Mouse (Mus musculus) heart, embryonic 12.5 days (tissue): ENCODE data around the gene Eepd1. TPM values are rescaled to one million over a fixed set of nuclear protein-coding genes. Genes with fewer than 3 reads are reported as not detected.
A peak's percentile ranks its signal among the peaks of the same experiment; 100 is the strongest.

Source experiments
- ATAC-seq: fragments of 200-750 bp; cut with Nextera tagmentation; 2 replicates; pipeline ENCODE4 v1.8.0; 2017; ENCODE audit warnings: moderate TSS enrichment, moderate library complexity; ENCODE audit not compliant: insufficient number of reproducible peaks, low FRiP score
- H3K27ac ChIP-seq: fragments of 300-500 bp; sonication (generic); 2 replicates; pipeline ENCODE4 v1.5.1; 2016; ENCODE audit warnings: mild to moderate bottlenecking, moderate library complexity; ENCODE audit not compliant: poor library complexity, severe bottlenecking
- H3K27me3 ChIP-seq: fragments of 300-500 bp; sonication (generic); replicated peaks from 2 replicates; pipeline ENCODE4 v1.6.1; 2016; ENCODE audit warnings: mild to moderate bottlenecking, moderate library complexity
- H3K36me3 ChIP-seq: fragments of 300-500 bp; sonication (generic); 2 replicates; pipeline ENCODE4 v1.6.1; 2016; ENCODE audit warnings: mild to moderate bottlenecking, moderate library complexity
- H3K4me1 ChIP-seq: fragments of 300-500 bp; sonication (generic); replicated peaks from 2 replicates; pipeline ENCODE4 v1.6.1; 2016; ENCODE audit warnings: mild to moderate bottlenecking
- H3K4me2 ChIP-seq: fragments of 300-500 bp; sonication (generic); 2 replicates; pipeline ENCODE4 v1.6.1; 2016; ENCODE audit warnings: mild to moderate bottlenecking, moderate library complexity
- H3K4me3 ChIP-seq: fragments of 300-500 bp; sonication (generic); 2 replicates; pipeline ENCODE4 v1.5.1; 2016; ENCODE audit warnings: mild to moderate bottlenecking
- H3K9ac ChIP-seq: fragments of 300-500 bp; sonication (generic); 2 replicates; pipeline ENCODE4 v1.6.1; 2016; ENCODE audit warnings: mild to moderate bottlenecking, moderate library complexity
- H3K9me3 ChIP-seq: fragments of 300-500 bp; sonication (generic); replicated peaks from 2 replicates; pipeline ENCODE4 v1.6.1; 2016; ENCODE audit warnings: mild to moderate bottlenecking, moderate library complexity
- WGBS: fragments of 180-500 bp; shearing (Covaris S2); methylation state at CpG from one replicate; pipeline ENCODE4 v1.1.7; 2016; 5-methylcytosine and 5-hydroxymethylcytosine counted together
- polyA plus RNA-seq: library from polyadenylated mRNA; unstranded; fragments of >200 nt; fragmentation: Nextera tagmentation; extraction: Ambion mirVana; gene quantifications from 2 replicates; pipeline ENCODE4 v1.2.1, GENCODE M21; 2016

Eepd1 gene
- polyA plus RNA-seq, 1 experiment from 2014 or later = 26.3 TPM

- Histone ChIP-seq H3K9ac (no peak overlapping the region), H3K27me3 (no peaks in the 10 kb centered on the region), H3K36me3 (no peaks in the 10 kb centered on the region), H3K4me3 (no peak overlapping the region), H3K27ac (no peak overlapping the region; the same call in 1 of the 2 replicates), H3K9me3 (no peaks in the 10 kb centered on the region), H3K4me1 (peaks cover 39% of the 10 kb centered on the region), H3K4me2 (no peak overlapping the region)
- no peak for ATAC-seq
- 68% methylated on average over 7 of the region's 7 CpGs for WGBS
These were observed 97.6 kb downstream of the Eepd1 start for GRCm38 (mm10) chr9:25578674-25579596.

- no peak for ATAC-seq
- Histone ChIP-seq H3K9me3 (no peaks in the 10 kb centered on the region), H3K4me2 (no peak overlapping the region), H3K4me3 (no peak overlapping the region), H3K27ac (no peak overlapping the region), H3K9ac (no peak overlapping the region), H3K36me3 (peaks cover 5% of the 10 kb centered on the region; the same call in 1 of the 2 replicates), H3K4me1 (peaks cover 33% of the 10 kb centered on the region), H3K27me3 (no peaks in the 10 kb centered on the region)
- WGBS = 87% methylated on average over 2 of the region's 2 CpGs
These were observed 102.3 kb downstream of the Eepd1 start for GRCm38 (mm10) chr9:25583621-25584020.

GRCm38 (mm10) chr9:25585614-25586013, 104.3 kb downstream of the Eepd1 start:
- 40% methylated on average over 1 of the region's 1 CpGs for WGBS
- Histone ChIP-seq H3K27ac (no peak overlapping the region), H3K4me2 (no peak overlapping the region), H3K27me3 (no peaks in the 10 kb centered on the region), H3K36me3 (peaks cover 16% of the 10 kb centered on the region), H3K9me3 (no peaks in the 10 kb centered on the region), H3K9ac (no peak overlapping the region), H3K4me1 (peaks cover 16% of the 10 kb centered on the region), H3K4me3 (no peak overlapping the region)
- ATAC-seq = no peak

GRCm38 (mm10) chr9:25588581-25588980, 107.2 kb downstream of the Eepd1 start:
- no peaks in the 10 kb centered on the region for H3K9me3 ChIP-seq
- no peak overlapping the region for H3K4me3 ChIP-seq
- H3K9ac ChIP-seq = no peak overlapping the region
- no peak overlapping the region for H3K27ac ChIP-seq
- H3K4me2 ChIP-seq = no peak overlapping the region
- peaks cover 16% of the 10 kb centered on the region for H3K36me3 ChIP-seq
- ATAC-seq = no peak
- H3K27me3 ChIP-seq = no peaks in the 10 kb centered on the region
- peaks cover 28% of the 10 kb centered on the region for H3K4me1 ChIP-seq
- 62% methylated on average over 2 of the region's 2 CpGs for WGBS

GRCm38 (mm10) chr9:25590740-25591139, 109.4 kb downstream of the Eepd1 start:
- Histone ChIP-seq H3K27ac (no peak overlapping the region), H3K36me3 (peaks cover 22% of the 10 kb centered on the region), H3K4me1 (peaks cover 23% of the 10 kb centered on the region), H3K27me3 (no peaks in the 10 kb centered on the region), H3K4me3 (no peak overlapping the region), H3K9ac (no peak overlapping the region), H3K9me3 (no peaks in the 10 kb centered on the region), H3K4me2 (no peak overlapping the region)
- no peak for ATAC-seq
- 28% methylated on average over 4 of the region's 4 CpGs for WGBS

GRCm38 (mm10) chr9:25591390-25592354, 110.3 kb downstream of the Eepd1 start:
- 23% methylated on average over 15 of the region's 15 CpGs for WGBS
- H3K4me3 ChIP-seq = peak overlapping the region; percentile 11; the same call in 1 of the 2 replicates

GRCm38 (mm10) chr9:25592355-25592955, 111.1 kb downstream of the Eepd1 start:
- H3K9ac ChIP-seq = no peak overlapping the region
- H3K27ac ChIP-seq = no peak overlapping the region
- H3K4me2 ChIP-seq = no peak overlapping the region; the same call in 1 of the 2 replicates
- peaks cover 20% of the 10 kb centered on the region for H3K36me3 ChIP-seq
- H3K4me3 ChIP-seq = no peak overlapping the region
- WGBS = 28% methylated on average over 4 of the region's 4 CpGs
- H3K4me1 ChIP-seq = peaks cover 20% of the 10 kb centered on the region
- ATAC-seq = peak; percentile 47
- no peaks in the 10 kb centered on the region for H3K9me3 ChIP-seq
- H3K27me3 ChIP-seq = no peaks in the 10 kb centered on the region

More at GRCm38 (mm10) chr9:25591390-25592354, 110.3 kb downstream of the Eepd1 start:
- H3K27ac ChIP-seq = no peak overlapping the region
- peaks cover 20% of the 10 kb centered on the region for H3K4me1 ChIP-seq
- no peak overlapping the region for H3K9ac ChIP-seq
- peak; percentile 54 for ATAC-seq
- no peaks in the 10 kb centered on the region for H3K27me3 ChIP-seq
- no peaks in the 10 kb centered on the region for H3K9me3 ChIP-seq
- peak overlapping the region; percentile 58 for H3K4me2 ChIP-seq
- peaks cover 23% of the 10 kb centered on the region for H3K36me3 ChIP-seq

GRCm38 (mm10) chr9:25624744-25625143, 143.4 kb downstream of the Eepd1 start:
- no peaks in the 10 kb centered on the region for H3K9me3 ChIP-seq
- H3K4me3 ChIP-seq = no peak overlapping the region
- H3K4me1 ChIP-seq = no peaks in the 10 kb centered on the region
- WGBS = 65% methylated on average over 2 of the region's 2 CpGs
- no peaks in the 10 kb centered on the region for H3K27me3 ChIP-seq
- H3K9ac ChIP-seq = no peak overlapping the region
- no peaks in the 10 kb centered on the region for H3K36me3 ChIP-seq
- H3K4me2 ChIP-seq = no peak overlapping the region
- H3K27ac ChIP-seq = no peak overlapping the region
- no peak for ATAC-seq

- H3K9ac ChIP-seq = no peak overlapping the region
- H3K4me3 ChIP-seq = no peak overlapping the region
- H3K4me1 ChIP-seq = no peaks in the 10 kb centered on the region
- no peaks in the 10 kb centered on the region for H3K9me3 ChIP-seq
- no peak overlapping the region for H3K27ac ChIP-seq
- H3K36me3 ChIP-seq = no peaks in the 10 kb centered on the region
- 69% methylated on average over 5 of the region's 5 CpGs for WGBS
- H3K27me3 ChIP-seq = no peaks in the 10 kb centered on the region
- no peak overlapping the region for H3K4me2 ChIP-seq
- no peak for ATAC-seq
These were observed 148.3 kb downstream of the Eepd1 start for GRCm38 (mm10) chr9:25629531-25630099.
